Mouse (Mus musculus) forebrain, embryonic 12.5 days (tissue): ENCODE measurements at regions not wholly inside any gene's neighbourhood (a gene's known extent, or its start where the extent isn't known, plus 50 kb on each side); places are given as distances from the start of the nearest gene placed in this dataset.

Experiments used
- ATAC-seq: fragments of 200-750 bp; cut with Nextera tagmentation; 2 replicates; pipeline ENCODE4 v1.8.0; 2017; ENCODE audit warnings: moderate TSS enrichment; ENCODE audit not compliant: low FRiP score
- H3K27ac ChIP-seq: fragments of 300-500 bp; sonication (generic); 2 replicates; pipeline ENCODE4 v1.5.1; 2016; ENCODE audit warnings: mild to moderate bottlenecking
- H3K27me3 ChIP-seq: fragments of 300-500 bp; sonication (generic); 2 replicates; pipeline ENCODE4 v1.6.1; 2016; ENCODE audit warnings: mild to moderate bottlenecking
- H3K36me3 ChIP-seq: fragments of 300-500 bp; sonication (generic); replicated peaks from 2 replicates; pipeline ENCODE4 v1.6.1; 2016; ENCODE audit warnings: mild to moderate bottlenecking
- H3K4me1 ChIP-seq: fragments of 300-500 bp; sonication (generic); 2 replicates; pipeline ENCODE4 v1.6.1; 2016
- H3K4me2 ChIP-seq: fragments of 300-500 bp; sonication (generic); 2 replicates; pipeline ENCODE4 v1.6.1; 2016; ENCODE audit warnings: mild to moderate bottlenecking, moderate library complexity
- H3K4me3 ChIP-seq: fragments of 300-500 bp; sonication (generic); replicated peaks from 2 replicates; pipeline ENCODE4 v1.5.1; 2016; ENCODE audit warnings: mild to moderate bottlenecking
- H3K9ac ChIP-seq: fragments of 300-500 bp; sonication (generic); 2 replicates; pipeline ENCODE4 v1.6.1; 2016; ENCODE audit warnings: mild to moderate bottlenecking
- H3K9me3 ChIP-seq: fragments of 300-500 bp; sonication (generic); 2 replicates; pipeline ENCODE4 v1.6.1; 2016
- WGBS: fragments of 180-500 bp; shearing (Covaris S2); methylation state at CpG from one replicate; pipeline ENCODE4 v1.1.7; 2016; 5-methylcytosine and 5-hydroxymethylcytosine counted together

DNA sequence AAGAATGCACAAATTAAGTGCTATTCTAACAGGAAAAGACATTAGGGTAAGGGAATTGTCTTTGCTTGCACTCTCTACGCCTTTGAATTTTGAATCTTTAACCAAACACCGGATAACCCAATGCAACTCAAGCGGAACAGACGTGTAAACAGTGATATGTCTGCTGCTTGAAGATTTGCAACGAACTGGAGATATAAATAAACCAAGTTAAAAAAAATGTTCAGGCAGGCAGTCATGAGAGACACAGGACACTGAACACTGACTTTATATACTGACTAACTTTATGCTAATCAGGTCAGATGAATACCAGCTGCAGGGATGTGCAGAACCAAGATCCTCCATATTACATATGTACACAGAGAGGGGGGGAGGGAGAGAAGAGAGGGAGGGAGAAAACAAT is 200.0 kb downstream of the Gm9733 start:
- Histone ChIP-seq H3K36me3 (no peaks in the 10 kb centered on the region), H3K4me2 (no peak overlapping the region), H3K4me1 (no peaks in the 10 kb centered on the region), H3K27ac (no peak overlapping the region), H3K9ac (no peak overlapping the region), H3K4me3 (no peak overlapping the region), H3K9me3 (no peaks in the 10 kb centered on the region), H3K27me3 (no peaks in the 10 kb centered on the region)
- no peak for ATAC-seq
- 85% methylated on average over 5 of the region's 5 CpGs for WGBS

DNA sequence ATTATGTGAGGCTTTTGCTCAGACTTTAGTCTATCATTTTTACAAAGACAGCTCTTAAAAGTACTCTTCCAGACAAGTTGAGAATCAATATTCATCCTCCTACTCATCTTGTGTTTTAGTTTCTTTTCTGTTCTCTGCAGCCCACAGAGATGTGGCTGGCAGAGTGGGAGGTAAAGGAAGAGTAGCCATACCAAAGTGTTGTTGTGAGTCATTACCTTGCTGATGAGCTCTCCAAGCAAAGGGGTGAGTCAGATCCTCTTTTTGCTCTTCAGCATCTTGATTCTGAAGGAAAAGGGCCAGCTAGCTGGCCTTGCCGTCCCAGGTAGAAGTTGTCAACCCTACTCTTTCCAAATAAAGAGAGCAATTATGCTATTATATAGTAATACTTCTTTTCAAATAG is 192.6 kb downstream of the Gm9733 start:
- no peak for ATAC-seq
- Histone ChIP-seq H3K27ac (no peak overlapping the region), H3K4me3 (no peak overlapping the region), H3K27me3 (no peaks in the 10 kb centered on the region), H3K9me3 (no peaks in the 10 kb centered on the region), H3K9ac (no peak overlapping the region), H3K4me2 (no peak overlapping the region), H3K4me1 (no peaks in the 10 kb centered on the region), H3K36me3 (no peaks in the 10 kb centered on the region)
- 88% methylated on average over 1 of the region's 1 CpGs for WGBS

DNA sequence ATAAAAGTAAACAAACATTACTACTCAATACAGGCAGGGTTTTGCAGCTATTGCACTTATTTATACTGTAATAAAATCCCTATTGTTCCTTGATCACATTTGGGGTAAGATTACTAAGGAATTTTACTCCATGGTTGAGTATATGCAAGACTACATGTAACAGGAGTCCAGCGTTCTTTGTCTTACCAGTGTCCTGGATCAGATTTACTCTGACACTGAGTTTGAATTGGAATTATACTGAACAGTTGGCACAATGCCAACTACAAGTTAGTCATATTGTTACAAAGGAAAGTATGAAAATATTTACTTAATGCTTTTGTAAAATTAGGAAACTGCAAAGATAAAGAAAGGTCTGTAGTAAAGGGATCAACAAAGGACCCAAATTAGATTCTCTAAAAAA is 178.4 kb downstream of the Gm9733 start:
- H3K36me3 ChIP-seq, result no peaks in the 10 kb centered on the region
- H3K4me1 ChIP-seq, result no peaks in the 10 kb centered on the region
- H3K9me3 ChIP-seq, result no peaks in the 10 kb centered on the region
- 83% methylated on average over 1 of the region's 1 CpGs for WGBS
- ATAC-seq, result no peak
- H3K27me3 ChIP-seq, result no peaks in the 10 kb centered on the region
- H3K4me2 ChIP-seq, result no peak overlapping the region
- H3K27ac ChIP-seq, result no peak overlapping the region
- no peak overlapping the region for H3K9ac ChIP-seq
- H3K4me3 ChIP-seq, result no peak overlapping the region

DNA sequence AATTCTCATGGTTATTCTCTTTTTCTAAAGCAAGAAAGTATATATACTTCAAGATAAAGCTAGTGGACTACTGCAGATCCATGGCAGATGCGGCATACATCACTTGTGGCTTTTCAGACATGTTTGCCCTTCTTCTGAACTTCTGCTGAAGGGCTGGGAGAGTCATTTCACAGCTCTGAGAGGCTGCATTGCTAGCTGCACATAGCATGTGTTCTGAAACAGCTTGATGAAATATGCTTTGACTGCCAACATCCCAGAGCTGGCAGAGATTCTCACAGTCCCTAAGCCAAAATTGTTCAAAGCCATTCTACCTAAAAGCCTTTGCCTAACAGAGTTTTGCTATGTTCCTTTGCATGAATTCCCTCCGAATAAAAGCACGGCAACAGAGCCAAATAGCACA is 177.9 kb downstream of the Gm9733 start:
- ATAC-seq, result no peak
- WGBS, result 90% methylated on average over 3 of the region's 3 CpGs
- no peaks in the 10 kb centered on the region for H3K4me1 ChIP-seq

DNA sequence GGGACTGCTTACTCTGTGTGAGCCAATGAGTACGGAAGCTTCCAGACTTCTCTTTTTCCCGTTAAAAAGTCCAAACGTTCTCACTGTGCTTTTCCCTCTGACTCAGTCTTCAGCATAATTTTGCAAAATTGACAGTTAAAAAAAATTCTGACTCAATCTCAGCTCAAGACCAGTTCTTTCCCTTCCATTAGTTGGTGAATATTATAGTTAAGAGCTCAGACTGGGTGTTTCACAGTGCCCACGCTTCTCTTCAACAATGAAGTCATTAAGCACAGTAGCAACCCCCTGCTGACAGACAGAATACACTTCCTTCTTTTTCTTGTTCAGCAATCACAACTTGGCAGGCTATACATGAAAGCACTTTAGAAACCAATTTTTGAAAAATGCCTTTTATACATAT is 175.4 kb downstream of the Gm9733 start:
- Histone ChIP-seq H3K4me1 (no peaks in the 10 kb centered on the region), H3K9ac (no peak overlapping the region), H3K4me2 (no peak overlapping the region), H3K36me3 (no peaks in the 10 kb centered on the region), H3K4me3 (no peak overlapping the region), H3K27me3 (no peaks in the 10 kb centered on the region), H3K27ac (no peak overlapping the region), H3K9me3 (no peaks in the 10 kb centered on the region)
- ATAC-seq, result no peak
- 66% methylated on average over 4 of the region's 4 CpGs for WGBS

More for the DNA sequence above, 177.9 kb downstream of the Gm9733 start:
- Histone ChIP-seq H3K27ac (no peak overlapping the region), H3K27me3 (no peaks in the 10 kb centered on the region), H3K4me2 (no peak overlapping the region), H3K36me3 (no peaks in the 10 kb centered on the region), H3K9ac (no peak overlapping the region), H3K9me3 (no peaks in the 10 kb centered on the region), H3K4me3 (no peak overlapping the region)

DNA sequence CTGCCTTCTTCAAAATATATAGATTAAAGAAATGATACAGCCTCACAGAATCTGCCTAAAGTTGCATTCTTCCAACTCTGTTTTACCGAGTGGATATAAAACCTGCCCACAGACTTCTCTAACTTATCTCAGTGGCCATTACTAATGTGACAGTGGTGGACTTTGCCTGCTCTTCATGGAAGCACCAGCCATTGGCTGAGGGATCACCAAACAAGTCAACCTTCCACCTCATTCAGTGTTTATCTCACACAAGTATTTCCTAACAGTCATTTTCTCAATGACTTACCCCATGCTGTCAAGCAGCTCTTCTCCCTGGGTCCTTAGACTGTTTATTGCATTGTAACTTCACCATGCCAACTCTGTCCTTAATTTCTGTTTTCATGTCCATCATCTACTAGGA is 174.3 kb downstream of the Gm9733 start:
- no peak for ATAC-seq
- Histone ChIP-seq H3K4me1 (no peaks in the 10 kb centered on the region), H3K36me3 (no peaks in the 10 kb centered on the region), H3K27ac (no peak overlapping the region), H3K4me2 (no peak overlapping the region), H3K4me3 (no peak overlapping the region), H3K27me3 (no peaks in the 10 kb centered on the region), H3K9me3 (no peaks in the 10 kb centered on the region), H3K9ac (no peak overlapping the region)
- 94% methylated on average over 1 of the region's 1 CpGs for WGBS

DNA sequence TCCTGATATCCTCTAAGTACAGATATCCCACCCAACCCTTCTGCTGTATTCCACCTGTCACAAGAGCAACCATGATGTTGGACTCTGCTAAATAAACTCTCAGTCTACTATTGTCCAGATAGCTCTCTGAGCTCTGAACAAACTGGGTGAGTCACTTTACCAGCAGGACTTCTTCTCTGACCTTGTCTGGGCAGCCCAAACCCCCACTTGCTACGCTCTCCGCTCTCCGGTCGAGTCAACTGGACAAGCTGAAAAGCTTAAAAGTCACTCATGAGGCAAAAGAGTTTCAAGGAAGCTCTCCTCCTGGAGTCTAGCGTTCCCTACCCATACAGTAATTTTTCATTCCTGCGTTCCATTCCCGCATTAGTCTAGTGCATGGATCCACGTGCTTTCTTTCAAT is 173.2 kb downstream of the Gm9733 start:
- H3K4me1 ChIP-seq, result no peaks in the 10 kb centered on the region
- no peak overlapping the region for H3K4me2 ChIP-seq
- H3K9ac ChIP-seq, result no peak overlapping the region
- H3K27me3 ChIP-seq, result no peaks in the 10 kb centered on the region
- no peak for ATAC-seq
- H3K4me3 ChIP-seq, result no peak overlapping the region
- no peak overlapping the region for H3K27ac ChIP-seq
- no peaks in the 10 kb centered on the region for H3K36me3 ChIP-seq
- 93% methylated on average over 8 of the region's 8 CpGs for whole genome bisulfite sequencing
- H3K9me3 ChIP-seq, result no peaks in the 10 kb centered on the region

DNA sequence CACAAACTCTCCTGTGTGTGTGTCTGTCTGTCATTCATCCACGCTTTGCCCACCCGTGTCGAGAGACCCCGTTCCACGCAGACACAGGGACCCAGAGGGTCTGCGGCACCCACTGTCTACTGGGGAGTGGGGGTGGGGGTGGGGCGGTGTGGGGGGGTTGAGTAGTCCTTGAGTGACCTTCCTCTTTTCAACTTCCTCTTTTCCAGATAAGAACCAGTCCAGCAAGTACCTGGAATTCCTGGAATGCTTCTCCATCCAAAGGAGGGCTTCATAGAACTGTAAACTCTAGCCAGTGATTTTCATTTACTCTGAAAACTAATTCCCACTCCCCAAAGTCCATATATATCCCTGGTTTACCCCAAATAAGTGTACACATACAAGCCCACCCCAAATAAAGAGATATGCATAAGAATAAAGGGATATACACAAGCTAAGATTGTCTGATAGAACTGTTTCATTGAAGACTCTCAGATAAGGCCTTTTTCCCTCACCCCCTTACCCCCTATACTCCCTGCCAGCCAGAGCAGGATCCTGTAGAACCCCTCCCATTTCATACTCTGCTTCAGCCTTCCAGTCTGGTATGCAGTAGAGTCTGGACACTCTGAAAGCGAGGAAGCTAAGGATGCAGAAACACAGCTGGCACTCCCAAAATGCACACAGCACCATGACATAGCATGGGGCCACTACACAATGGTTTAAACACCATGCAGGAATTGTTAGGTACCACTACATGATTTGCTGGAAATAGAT is 172.0 kb downstream of the Gm9733 start:
- no peak overlapping the region for H3K4me3 ChIP-seq
- no peaks in the 10 kb centered on the region for H3K27me3 ChIP-seq
- H3K27ac ChIP-seq, result no peak overlapping the region
- ATAC-seq, result no peak
- no peaks in the 10 kb centered on the region for H3K4me1 ChIP-seq
- no peaks in the 10 kb centered on the region for H3K9me3 ChIP-seq
- 85% methylated on average over 8 of the region's 8 CpGs for WGBS
- H3K36me3 ChIP-seq, result no peaks in the 10 kb centered on the region
- H3K9ac ChIP-seq, result no peak overlapping the region
- no peak overlapping the region for H3K4me2 ChIP-seq

DNA sequence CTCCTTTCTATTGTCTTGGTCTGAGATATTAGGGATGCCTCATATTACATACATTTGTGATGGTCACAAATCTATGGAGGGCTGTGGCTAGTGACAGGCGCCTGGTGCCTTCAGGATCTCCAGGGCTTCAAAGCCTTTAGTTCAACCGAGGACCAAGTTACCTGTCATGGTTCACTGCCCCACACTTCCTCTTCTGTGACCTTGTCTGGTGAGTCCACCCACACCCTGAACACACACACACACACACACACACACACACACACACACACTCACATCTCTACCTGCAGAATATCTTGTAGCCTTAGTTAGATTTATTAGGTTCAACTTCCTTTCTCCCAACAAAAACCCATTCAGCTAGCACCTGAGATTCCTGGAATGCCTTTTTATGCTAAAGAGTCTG is 156.3 kb downstream of the Gm9733 start:
- Histone ChIP-seq H3K27ac (no peak overlapping the region), H3K27me3 (no peaks in the 10 kb centered on the region), H3K36me3 (no peaks in the 10 kb centered on the region), H3K4me2 (no peak overlapping the region), H3K9ac (no peak overlapping the region), H3K4me1 (no peaks in the 10 kb centered on the region), H3K9me3 (no peaks in the 10 kb centered on the region), H3K4me3 (no peak overlapping the region)
- no peak for ATAC-seq
- 76% methylated on average over 2 of the region's 2 CpGs for WGBS

DNA sequence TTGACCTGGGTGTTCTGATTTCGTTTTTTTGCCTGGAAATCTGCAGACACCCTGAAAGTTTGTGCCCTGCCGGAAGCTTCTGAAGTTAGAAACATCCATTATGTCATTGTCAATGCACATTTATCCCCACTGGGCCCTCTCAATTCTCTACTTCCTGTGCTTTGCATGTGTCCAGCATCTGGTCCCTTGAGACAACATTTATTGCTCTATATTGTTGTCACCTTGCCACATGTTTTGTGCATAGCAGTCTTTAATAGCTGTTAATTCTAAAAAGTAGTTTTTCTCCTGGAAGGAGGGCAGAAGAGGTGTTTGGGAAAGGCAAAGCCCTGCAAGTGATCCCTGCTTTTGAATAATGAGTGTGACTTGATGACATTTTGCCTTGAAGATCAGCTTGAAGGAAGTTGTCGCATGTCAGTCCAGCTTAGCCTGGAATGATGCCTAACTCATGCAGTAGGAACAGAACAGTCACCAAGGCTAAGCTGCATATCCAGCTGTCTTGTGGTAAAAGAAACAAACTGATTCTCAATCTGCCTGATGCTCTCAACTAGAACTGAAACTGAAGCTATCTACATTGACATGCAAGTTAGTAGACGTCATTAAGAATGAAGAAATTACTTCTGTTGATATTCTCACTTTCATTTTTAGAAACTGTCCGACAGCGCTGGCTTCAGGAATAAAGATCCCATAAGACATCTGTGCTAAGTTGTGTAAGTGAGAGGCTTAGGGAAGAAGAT is 152.9 kb downstream of the Gm9733 start:
- Histone ChIP-seq H3K27me3 (no peaks in the 10 kb centered on the region), H3K36me3 (no peaks in the 10 kb centered on the region), H3K9me3 (no peaks in the 10 kb centered on the region), H3K4me1 (no peaks in the 10 kb centered on the region), H3K9ac (no peak overlapping the region), H3K4me3 (no peak overlapping the region), H3K4me2 (no peak overlapping the region), H3K27ac (no peak overlapping the region)
- WGBS, result 87% methylated on average over 6 of the region's 6 CpGs
- no peak for ATAC-seq

DNA sequence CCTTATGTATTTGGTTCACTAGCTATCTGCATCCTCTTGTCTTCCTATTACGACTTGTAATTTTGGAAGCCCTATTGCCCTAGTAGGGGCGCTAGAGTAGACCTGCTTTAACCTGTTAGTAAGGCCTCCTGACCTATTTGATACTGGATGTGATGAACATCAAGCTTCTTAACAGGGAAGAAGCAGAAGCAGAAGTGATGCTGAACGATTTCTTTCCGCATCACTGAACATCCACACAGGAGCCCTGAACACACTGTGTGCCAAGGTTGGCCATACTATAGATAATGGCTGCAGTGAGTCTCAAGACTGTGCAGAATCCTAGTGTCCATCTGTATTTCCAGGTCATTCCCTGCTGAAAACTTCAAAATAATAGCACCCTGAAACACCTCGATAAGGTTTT is 151.0 kb downstream of the Gm9733 start:
- Histone ChIP-seq H3K4me1 (no peaks in the 10 kb centered on the region), H3K4me3 (no peak overlapping the region), H3K4me2 (no peak overlapping the region), H3K27me3 (no peaks in the 10 kb centered on the region), H3K36me3 (no peaks in the 10 kb centered on the region), H3K9me3 (no peaks in the 10 kb centered on the region), H3K9ac (no peak overlapping the region), H3K27ac (no peak overlapping the region)
- no peak for ATAC-seq
- WGBS, result 93% methylated on average over 5 of the region's 5 CpGs

DNA sequence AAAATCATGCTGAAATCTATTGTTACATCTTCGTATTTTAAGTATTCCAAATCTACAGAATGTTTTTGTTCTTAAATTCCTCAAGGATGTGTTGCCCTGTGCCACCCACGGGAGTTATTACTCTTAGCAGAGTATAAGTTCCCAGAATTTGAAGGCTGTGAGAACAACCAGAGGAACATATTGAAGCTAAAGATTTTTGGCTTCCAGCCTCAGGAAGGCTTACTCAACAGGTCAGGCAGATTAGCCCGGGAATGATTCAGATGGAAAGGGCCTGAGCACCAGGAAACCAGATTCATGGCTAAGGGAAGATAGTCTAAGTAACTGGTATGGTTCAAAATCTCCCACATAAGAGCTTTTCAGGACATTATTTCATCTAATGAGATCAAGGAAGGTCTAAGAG is 145.4 kb downstream of the Gm9733 start:
- Histone ChIP-seq H3K9ac (no peak overlapping the region), H3K27ac (no peak overlapping the region), H3K4me3 (no peak overlapping the region), H3K36me3 (no peaks in the 10 kb centered on the region), H3K4me1 (no peaks in the 10 kb centered on the region), H3K27me3 (no peaks in the 10 kb centered on the region), H3K9me3 (no peaks in the 10 kb centered on the region), H3K4me2 (no peak overlapping the region)
- no peak for ATAC-seq
- WGBS, result 89% methylated on average over 3 of the region's 3 CpGs

DNA sequence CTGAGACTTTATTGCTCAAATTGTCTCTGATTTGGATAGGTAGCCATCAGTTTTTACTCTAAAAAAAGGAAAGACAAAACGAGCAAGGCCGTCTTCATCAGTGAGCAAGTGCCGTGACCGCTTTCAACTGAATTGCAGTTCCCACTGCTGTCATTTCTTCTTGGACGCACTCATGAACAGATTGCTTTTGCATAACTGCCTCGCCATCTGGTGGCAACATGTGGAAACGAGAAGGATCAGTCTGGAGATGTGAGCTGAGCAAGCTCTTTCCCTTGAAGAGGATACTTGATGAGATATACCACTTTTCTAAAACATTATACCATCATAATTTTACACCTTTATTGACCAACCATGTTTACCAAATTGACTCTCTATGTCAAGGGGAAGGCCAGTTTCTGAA is 137.7 kb downstream of the Gm9733 start:
- no peak overlapping the region for H3K4me3 ChIP-seq
- no peaks in the 10 kb centered on the region for H3K27me3 ChIP-seq
- H3K9ac ChIP-seq, result no peak overlapping the region
- H3K9me3 ChIP-seq, result no peaks in the 10 kb centered on the region
- H3K4me2 ChIP-seq, result no peak overlapping the region
- H3K27ac ChIP-seq, result no peak overlapping the region
- no peaks in the 10 kb centered on the region for H3K36me3 ChIP-seq
- WGBS, result 6% methylated on average over 7 of the region's 7 CpGs
- H3K4me1 ChIP-seq, result peaks cover 3% of the 10 kb centered on the region; the same call in 1 of the 2 replicates
- peak; percentile 89 for ATAC-seq
